Mouse (Mus musculus) ovary, postnatal 36 days (tissue): Measurements from ENCODE around the gene Tmem200a.

ENCODE experiments used
- DNase-seq: peaks from one replicate; pipeline ENCODE4 v3.0.0; 2022; ENCODE audit warnings: low spot score, mixed read lengths

The Tmem200a gene

GRCm38 (mm10) chr10:25884512-25884911 lies 194.3 kb downstream of the Tmem200a start:
- DNase-seq: no peak

GRCm38 (mm10) chr10:25877731-25878130 lies 201.1 kb downstream of the Tmem200a start:
- no peak for DNase-seq

- DNase-seq: no peak
Observed at GRCm38 (mm10) chr10:25876809-25877208, 202.0 kb downstream of the Tmem200a start.

GRCm38 (mm10) chr10:25868739-25869138 lies 210.1 kb downstream of the Tmem200a start:
- DNase-seq: no peak
